Mouse (Mus musculus) kidney, adult 2 months (tissue): Measurements from ENCODE around the gene Chrng.

Experiments
- CTCF ChIP-seq: fragments of 200-500 bp; conservative IDR thresholded peaks from 2 replicates; pipeline ENCODE4 v1.5.1; 2011; ENCODE audit warnings: low read depth, mild to moderate bottlenecking, control low read depth, low read length, moderate library complexity, mixed read lengths; ENCODE audit not compliant: insufficient read depth, insufficient read length
- POLR2A ChIP-seq: fragments of 200-500 bp; IDR thresholded peaks from one replicate; pipeline ENCODE4 v1.6.1; 2011; ENCODE audit warnings: low read depth, low read length, control low read depth

DNA sequence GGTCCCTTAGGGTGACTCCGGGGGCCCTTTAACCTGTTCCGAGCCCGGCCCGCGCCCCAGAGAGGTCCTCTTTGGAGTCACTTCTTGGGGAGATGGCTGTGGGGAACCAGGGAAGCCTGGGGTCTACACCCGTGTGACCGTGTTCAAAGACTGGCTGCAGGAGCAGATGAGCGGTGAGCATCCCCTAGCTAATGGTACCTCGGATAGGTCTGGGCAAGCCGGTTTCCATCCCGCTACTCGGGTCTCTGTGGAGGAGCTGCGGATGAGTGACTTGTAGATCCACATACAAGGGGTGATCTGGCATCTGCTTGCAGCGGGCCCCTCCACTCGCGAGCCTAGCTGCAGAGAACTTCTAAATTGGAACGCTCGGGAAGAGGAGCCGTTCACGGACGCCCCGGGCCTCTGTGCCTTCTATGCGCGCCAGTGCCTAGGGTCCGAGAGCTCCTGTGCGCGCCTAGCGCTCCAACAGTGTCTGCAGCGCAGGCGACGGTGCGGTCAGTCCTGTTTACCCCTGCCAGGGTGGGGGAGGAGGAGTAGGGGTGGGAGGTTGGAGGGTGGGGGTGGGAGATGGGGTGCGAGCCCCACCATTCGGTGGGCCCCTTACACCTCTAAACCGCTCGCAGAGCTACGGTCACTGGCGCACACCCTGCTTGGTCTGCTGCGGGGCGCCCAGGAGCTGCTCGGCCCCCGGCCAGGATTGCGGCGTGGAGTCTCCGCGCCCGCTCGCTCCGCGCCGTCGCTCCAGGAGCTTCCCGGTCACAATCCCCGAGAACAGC, 18.0 kb upstream of the Chrng start:
- TF ChIP-seq POLR2A: no peak
- TF ChIP-seq CTCF: no peak
